Mouse (Mus musculus): ENCODE measurements around the gene Irak4. TPM values are rescaled to one million over a fixed set of nuclear protein-coding genes. Genes with fewer than 3 reads are reported as not detected.

Irak4 gene
- total and polyA plus RNA-seq, 3 experiments = 6.7 to 9.4 TPM; not detected in 1

- no peak overlapping the region for H3K27ac ChIP-seq (ENCODE audit: control insufficient read depth, low read depth, low read length)
- DNase-seq (ENCODE audit: low read depth, low spot score) = no peak
- H3K27me3 ChIP-seq (ENCODE audit: control insufficient read depth in 1 of 2, insufficient read depth in 2 of 2, low read length in 2 of 2) = no peaks in the 10 kb centered on the region
- TF ChIP-seq MAX (IDR thresholded peaks at IDR 0.05; ENCODE audit: low read length) (no peak), RAD21 (IDR thresholded peaks at IDR 0.05; ENCODE audit: low read depth, low read length) (no peak), TCF12 (IDR thresholded peaks at IDR 0.05; ENCODE audit: low read depth, low read length) (no peak), HCFC1 (IDR thresholded peaks at IDR 0.05; ENCODE audit: low read depth, low read length) (no peak), MYB (IDR thresholded peaks at IDR 0.05; ENCODE audit: low read depth, low read length) (no peak), ZNF384 (IDR thresholded peaks at IDR 0.05; ENCODE audit: low read depth, low read length) (no peak)
- H3K4me1 ChIP-seq (ENCODE audit: control insufficient read depth in 1 of 2, insufficient read depth in 2 of 2, low read length in 2 of 2) = no peaks in the 10 kb centered on the region
- no peaks in the 10 kb centered on the region for H3K9me3 ChIP-seq (replicated peaks; ENCODE audit: insufficient read depth, low read length)
- no peak overlapping the region for H3K9ac ChIP-seq (ENCODE audit: control insufficient read depth, low read depth, low read length, poor library complexity, severe bottlenecking)
- H3K36me3 ChIP-seq (ENCODE audit: control insufficient read depth in 1 of 2, insufficient read depth in 2 of 2, low read length in 2 of 2) = no peaks in the 10 kb centered on the region
- no peaks in the 10 kb centered on the region for H3K79me2 ChIP-seq (ENCODE audit: control insufficient read depth, insufficient read depth, low read length, poor library complexity)
- no peak overlapping the region for H3K4me3 ChIP-seq (ENCODE audit: control insufficient read depth in 1 of 2, insufficient read depth in 1 of 2, low read depth in 2 of 2, low read length in 2 of 2)
Observed at GRCm38 (mm10) chr15:94571501-94571900, 28.1 kb downstream of the Irak4 start.

- Histone ChIP-seq H3K9me3 (replicated peaks; ENCODE audit: insufficient read depth, low read length) (no peaks in the 10 kb centered on the region), H3K27ac (ENCODE audit: control insufficient read depth, low read depth, low read length) (no peak overlapping the region), H3K36me3 (ENCODE audit: control insufficient read depth in 1 of 2, insufficient read depth in 2 of 2, low read length in 2 of 2) (no peaks in the 10 kb centered on the region), H3K27me3 (ENCODE audit: control insufficient read depth in 1 of 2, insufficient read depth in 2 of 2, low read length in 2 of 2) (no peaks in the 10 kb centered on the region), H3K79me2 (ENCODE audit: control insufficient read depth, insufficient read depth, low read length, poor library complexity) (no peaks in the 10 kb centered on the region), H3K4me1 (ENCODE audit: control insufficient read depth in 1 of 2, insufficient read depth in 2 of 2, low read length in 2 of 2) (no peaks in the 10 kb centered on the region), H3K4me3 (ENCODE audit: control insufficient read depth in 1 of 2, insufficient read depth in 1 of 2, low read depth in 2 of 2, low read length in 2 of 2) (no peak overlapping the region), H3K9ac (ENCODE audit: control insufficient read depth, low read depth, low read length, poor library complexity, severe bottlenecking) (no peak overlapping the region)
- TF ChIP-seq MAX (IDR thresholded peaks at IDR 0.05; ENCODE audit: low read length) (no peak), E2F4 (IDR thresholded peaks at IDR 0.05; ENCODE audit: borderline replicate concordance, low read depth, low read length) (no peak), MYB (IDR thresholded peaks at IDR 0.05; ENCODE audit: low read depth, low read length) (no peak)
- no peak for DNase-seq (ENCODE audit: low read depth, low spot score)
Observed at GRCm38 (mm10) chr15:94572746-94573145, 29.3 kb downstream of the Irak4 start.

- no peaks in the 10 kb centered on the region for H3K79me2 ChIP-seq (ENCODE audit: control insufficient read depth, insufficient read depth, low read length, poor library complexity)
- TF ChIP-seq HCFC1 (IDR thresholded peaks at IDR 0.05; ENCODE audit: low read depth, low read length) = no peak
- TF ChIP-seq ZMIZ1 (IDR thresholded peaks at IDR 0.05; ENCODE audit: low read depth, low read length) = no peak
- no peak for TF ChIP-seq CTCF (IDR thresholded peaks at IDR 0.05 in 2 of 3, conservative IDR thresholded peaks at IDR 0.05 in 1 of 3; ENCODE audit: control insufficient read depth in 1 of 3, insufficient read depth in 1 of 3, low read depth in 2 of 3, low read length in 3 of 3, poor library complexity in 1 of 3, severe bottlenecking in 1 of 3)
- no peak for TF ChIP-seq POLR2AphosphoS2 (IDR thresholded peaks at IDR 0.05; ENCODE audit: low read length)
- TF ChIP-seq ZKSCAN1 (IDR thresholded peaks at IDR 0.05; ENCODE audit: low read depth, low read length) = no peak
- TF ChIP-seq RAD21 (IDR thresholded peaks at IDR 0.05; ENCODE audit: low read depth, low read length) = no peak
- no peak for TF ChIP-seq KAT2A (conservative IDR thresholded peaks at IDR 0.05; ENCODE audit: low read depth, low read length)
- no peak for TF ChIP-seq TCF12 (IDR thresholded peaks at IDR 0.05; ENCODE audit: low read depth, low read length)
- no peak for TF ChIP-seq UBTF (IDR thresholded peaks at IDR 0.05; ENCODE audit: borderline replicate concordance, insufficient read depth, low read depth, low read length)
- TF ChIP-seq ZC3H11A (IDR thresholded peaks at IDR 0.05; ENCODE audit: low read depth, low read length) = no peak
- no peaks in the 10 kb centered on the region for H3K27me3 ChIP-seq (ENCODE audit: control insufficient read depth in 1 of 2, insufficient read depth in 2 of 2, low read length in 2 of 2)
- H3K27ac ChIP-seq (ENCODE audit: control insufficient read depth, low read depth, low read length) = no peak overlapping the region
- H3K36me3 ChIP-seq (ENCODE audit: control insufficient read depth in 1 of 2, insufficient read depth in 2 of 2, low read length in 2 of 2) = peaks cover 0 to 5% of the 10 kb centered on the region in 2 experiments; a peak in 2 of 4 replicates
- H3K4me1 ChIP-seq (ENCODE audit: control insufficient read depth in 1 of 2, insufficient read depth in 2 of 2, low read length in 2 of 2) = no peaks in the 10 kb centered on the region
- H3K4me3 ChIP-seq (ENCODE audit: control insufficient read depth in 1 of 2, insufficient read depth in 1 of 2, low read depth in 2 of 2, low read length in 2 of 2) = no peak overlapping the region
- H3K9ac ChIP-seq (ENCODE audit: control insufficient read depth, low read depth, low read length, poor library complexity, severe bottlenecking) = no peak overlapping the region
- H3K9me3 ChIP-seq (replicated peaks; ENCODE audit: insufficient read depth, low read length) = no peaks in the 10 kb centered on the region
- no peak for DNase-seq (ENCODE audit: low read depth, low spot score)
Observed at GRCm38 (mm10) chr15:94574566-94575268, 31.3 kb downstream of the Irak4 start.
